Mouse (Mus musculus) neural tube, embryonic 13.5 days (tissue): ENCODE data around the gene Mbl2. TPM values are rescaled to one million over a fixed set of nuclear protein-coding genes. Genes with fewer than 3 reads are reported as not detected.
A peak's percentile ranks its signal among the peaks of the same experiment; 100 is the strongest.
"Not testable (repeated sequence)": the region's sequence is repeated elsewhere in the genome, so short reads cannot be mapped to it uniquely, and the experiment has no call there.

Experiments
- ATAC-seq: fragments of 200-750 bp; cut with Nextera tagmentation; 2 replicates; pipeline ENCODE4 v1.8.0; 2017; ENCODE audit warnings: low read depth, mild to moderate bottlenecking, moderate TSS enrichment, moderate library complexity
- H3K27ac ChIP-seq: fragments of 300-500 bp; sonication (generic); replicated peaks from 2 replicates; pipeline ENCODE4 v1.5.1; 2015; ENCODE audit warnings: moderate library complexity, mild to moderate bottlenecking, inconsistent platforms
- H3K27me3 ChIP-seq: fragments of 300-500 bp; sonication (generic); 2 replicates; pipeline ENCODE4 v1.6.1; 2015; ENCODE audit warnings: mild to moderate bottlenecking, inconsistent platforms
- H3K36me3 ChIP-seq: fragments of 300-500 bp; sonication (generic); 2 replicates; pipeline ENCODE4 v1.6.1; 2015; ENCODE audit warnings: mild to moderate bottlenecking, inconsistent platforms
- H3K4me1 ChIP-seq: fragments of 300-500 bp; sonication (generic); replicated peaks from 2 replicates; pipeline ENCODE4 v1.6.1; 2015; ENCODE audit warnings: inconsistent platforms
- H3K4me2 ChIP-seq: fragments of 300-500 bp; sonication (generic); 2 replicates; pipeline ENCODE4 v1.6.1; 2015; ENCODE audit warnings: inconsistent platforms, mild to moderate bottlenecking, moderate library complexity
- H3K4me3 ChIP-seq: fragments of 300-500 bp; sonication (generic); 2 replicates; pipeline ENCODE4 v1.5.1; 2015; ENCODE audit warnings: mild to moderate bottlenecking, inconsistent platforms
- H3K9ac ChIP-seq: fragments of 300-500 bp; sonication (generic); 2 replicates; pipeline ENCODE4 v1.6.1; 2015; ENCODE audit warnings: moderate library complexity, mild to moderate bottlenecking, inconsistent platforms
- H3K9me3 ChIP-seq: fragments of 300-500 bp; sonication (generic); 2 replicates; pipeline ENCODE4 v1.6.1; 2016; ENCODE audit warnings: inconsistent platforms
- WGBS: fragments of 180-500 bp; shearing (Covaris S2); methylation state at CpG from one replicate; pipeline ENCODE4 v1.1.7; 2015; 5-methylcytosine and 5-hydroxymethylcytosine counted together
- polyA plus RNA-seq: library from polyadenylated mRNA; unstranded; fragments of >200 nt; fragmentation: Nextera tagmentation; extraction: Ambion mirVana; gene quantifications from 2 replicates; pipeline ENCODE4 v1.2.1, GENCODE M21; 2015

Gene Mbl2
- polyA plus RNA-seq: not detected in 2 replicates

- H3K27me3 ChIP-seq: no peaks in the 10 kb centered on the region
- no peaks in the 10 kb centered on the region for H3K4me1 ChIP-seq
- no peaks in the 10 kb centered on the region for H3K9me3 ChIP-seq
- no peak within 1 kb of the TSS for H3K9ac ChIP-seq
- no peak within 1 kb of the TSS for H3K4me3 ChIP-seq
- 92% methylated on average over 3 of the region's 3 CpGs for WGBS
- H3K36me3 ChIP-seq: no peaks in the 10 kb centered on the region
- no peak within 1 kb of the TSS for H3K4me2 ChIP-seq
- no peak for ATAC-seq
- H3K27ac ChIP-seq: no peak within 1 kb of the TSS
Observed at GRCm38 (mm10) chr19:30232691-30233090, at the start of gene Mbl2. Mbl2 (plus strand) TSS chr19:30232942.

- no peak overlapping the region for H3K9ac ChIP-seq
- H3K4me2 ChIP-seq: no peak overlapping the region
- H3K27me3 ChIP-seq: no peaks in the 10 kb centered on the region
- no peaks in the 10 kb centered on the region for H3K36me3 ChIP-seq
- ATAC-seq: no peak
- no peak overlapping the region for H3K27ac ChIP-seq
- WGBS: 77% methylated on average over 2 of the region's 2 CpGs
- H3K4me3 ChIP-seq: no peak overlapping the region
- H3K9me3 ChIP-seq: no peaks in the 10 kb centered on the region; the same call in 1 of the 2 replicates
- H3K4me1 ChIP-seq: no peaks in the 10 kb centered on the region
Observed at GRCm38 (mm10) chr19:30185536-30185935, 47.2 kb upstream of the Mbl2 start.

GRCm38 (mm10) chr19:30187232-30187631, 45.5 kb upstream of the Mbl2 start:
- H3K9ac ChIP-seq: no peak overlapping the region
- no peak for ATAC-seq
- H3K4me2 ChIP-seq: no peak overlapping the region
- no peaks in the 10 kb centered on the region for H3K27me3 ChIP-seq
- no peak overlapping the region for H3K4me3 ChIP-seq
- no peaks in the 10 kb centered on the region; the same call in 1 of the 2 replicates for H3K9me3 ChIP-seq
- WGBS: 95% methylated on average over 2 of the region's 2 CpGs
- no peaks in the 10 kb centered on the region for H3K36me3 ChIP-seq
- H3K4me1 ChIP-seq: no peaks in the 10 kb centered on the region
- no peak overlapping the region for H3K27ac ChIP-seq

- H3K4me3 ChIP-seq: no peak overlapping the region
- H3K4me2 ChIP-seq: no peak overlapping the region
- no peaks in the 10 kb centered on the region for H3K27me3 ChIP-seq
- no peaks in the 10 kb centered on the region for H3K4me1 ChIP-seq
- 82% methylated on average over 6 of the region's 6 CpGs for WGBS
- no peak overlapping the region for H3K27ac ChIP-seq
- no peak for ATAC-seq
- no peaks in the 10 kb centered on the region for H3K9me3 ChIP-seq
- no peaks in the 10 kb centered on the region for H3K36me3 ChIP-seq
- no peak overlapping the region for H3K9ac ChIP-seq
Observed at GRCm38 (mm10) chr19:30194999-30195398, 37.7 kb upstream of the Mbl2 start.

GRCm38 (mm10) chr19:30202177-30202576, 30.6 kb upstream of the Mbl2 start:
- Histone ChIP-seq H3K9me3 (no peaks in the 10 kb centered on the region), H3K9ac (no peak overlapping the region), H3K4me2 (no peak overlapping the region), H3K4me3 (no peak overlapping the region), H3K36me3 (no peaks in the 10 kb centered on the region), H3K27ac (no peak overlapping the region), H3K27me3 (no peaks in the 10 kb centered on the region), H3K4me1 (no peaks in the 10 kb centered on the region; the same call in 1 of the 2 replicates)
- no peak for ATAC-seq
- 79% methylated on average over 7 of the region's 7 CpGs for WGBS

- H3K36me3 ChIP-seq: no peaks in the 10 kb centered on the region
- H3K4me2 ChIP-seq: no peak overlapping the region
- no peaks in the 10 kb centered on the region for H3K27me3 ChIP-seq
- no peaks in the 10 kb centered on the region for H3K9me3 ChIP-seq
- H3K4me3 ChIP-seq: no peak overlapping the region
- peak; percentile 43 for ATAC-seq
- H3K4me1 ChIP-seq: no peaks in the 10 kb centered on the region; the same call in 1 of the 2 replicates
- H3K9ac ChIP-seq: no peak overlapping the region; the same call in 1 of the 2 replicates
- WGBS: 22% methylated on average over 12 of the region's 12 CpGs
- no peak overlapping the region for H3K27ac ChIP-seq
Observed at GRCm38 (mm10) chr19:30205159-30205816, 27.5 kb upstream of the Mbl2 start.

- Histone ChIP-seq H3K27me3 (no peaks in the 10 kb centered on the region), H3K4me2 (no peak overlapping the region), H3K4me3 (no peak overlapping the region), H3K4me1 (no peaks in the 10 kb centered on the region; the same call in 1 of the 2 replicates), H3K9ac (no peak overlapping the region; the same call in 1 of the 2 replicates), H3K36me3 (no peaks in the 10 kb centered on the region), H3K9me3 (no peaks in the 10 kb centered on the region), H3K27ac (no peak overlapping the region)
- WGBS: 75% methylated on average over 4 of the region's 4 CpGs
- ATAC-seq: no peak
Observed at GRCm38 (mm10) chr19:30205874-30206273, 26.9 kb upstream of the Mbl2 start.

- H3K4me1 ChIP-seq: no peaks in the 10 kb centered on the region; the same call in 1 of the 2 replicates
- no peak overlapping the region for H3K27ac ChIP-seq
- no peaks in the 10 kb centered on the region for H3K9me3 ChIP-seq
- no peaks in the 10 kb centered on the region for H3K27me3 ChIP-seq
- no peak overlapping the region for H3K9ac ChIP-seq
- no peak overlapping the region for H3K4me2 ChIP-seq
- H3K4me3 ChIP-seq: no peak overlapping the region
- no peaks in the 10 kb centered on the region for H3K36me3 ChIP-seq
- ATAC-seq: no peak
- 70% methylated on average over 1 of the region's 1 CpGs for WGBS
Observed at GRCm38 (mm10) chr19:30206981-30207380, 25.8 kb upstream of the Mbl2 start.

- not testable (repeated sequence) for H3K4me3 ChIP-seq, H3K27me3 ChIP-seq, H3K4me2 ChIP-seq, H3K9ac ChIP-seq, ATAC-seq, H3K36me3 ChIP-seq, H3K9me3 ChIP-seq, H3K4me1 ChIP-seq, H3K27ac ChIP-seq
- WGBS: 90% methylated on average over 8 of the region's 8 CpGs
Observed at GRCm38 (mm10) chr19:30209006-30209405, 23.7 kb upstream of the Mbl2 start.

GRCm38 (mm10) chr19:30214026-30214425, 18.7 kb upstream of the Mbl2 start:
- Histone ChIP-seq H3K4me2 (no peak overlapping the region), H3K27ac (no peak overlapping the region), H3K4me3 (no peak overlapping the region), H3K27me3 (no peaks in the 10 kb centered on the region), H3K4me1 (no peaks in the 10 kb centered on the region), H3K9me3 (no peaks in the 10 kb centered on the region), H3K36me3 (no peaks in the 10 kb centered on the region), H3K9ac (no peak overlapping the region)
- WGBS: 17% methylated on average over 2 of the region's 2 CpGs
- ATAC-seq: no peak

GRCm38 (mm10) chr19:30215736-30216135, 17.0 kb upstream of the Mbl2 start:
- H3K27me3 ChIP-seq, H3K4me1 ChIP-seq, H3K9ac ChIP-seq, H3K4me3 ChIP-seq, H3K9me3 ChIP-seq, H3K4me2 ChIP-seq, H3K36me3 ChIP-seq, ATAC-seq, H3K27ac ChIP-seq: not testable (repeated sequence)
- WGBS: 72% methylated on average over 2 of the region's 2 CpGs

GRCm38 (mm10) chr19:30216186-30216585, 16.6 kb upstream of the Mbl2 start:
- no peak for ATAC-seq
- 78% methylated on average over 4 of the region's 4 CpGs for WGBS

GRCm38 (mm10) chr19:30217335-30217734, 15.4 kb upstream of the Mbl2 start:
- Histone ChIP-seq H3K27me3 (no peaks in the 10 kb centered on the region), H3K4me3 (no peak overlapping the region), H3K4me2 (no peak overlapping the region), H3K9ac (no peak overlapping the region), H3K36me3 (no peaks in the 10 kb centered on the region), H3K9me3 (no peaks in the 10 kb centered on the region), H3K27ac (no peak overlapping the region), H3K4me1 (no peaks in the 10 kb centered on the region)
- WGBS: 31% methylated on average over 7 of the region's 7 CpGs
- no peak for ATAC-seq

More at GRCm38 (mm10) chr19:30216186-30216585, 16.6 kb upstream of the Mbl2 start:
- no peak overlapping the region for H3K4me3 ChIP-seq
- no peaks in the 10 kb centered on the region for H3K9me3 ChIP-seq
- H3K4me1 ChIP-seq: no peaks in the 10 kb centered on the region
- H3K36me3 ChIP-seq: no peaks in the 10 kb centered on the region
- H3K27me3 ChIP-seq: no peaks in the 10 kb centered on the region
- no peak overlapping the region for H3K9ac ChIP-seq
- H3K27ac ChIP-seq: no peak overlapping the region
- no peak overlapping the region for H3K4me2 ChIP-seq
